In the genomic region with DNA sequence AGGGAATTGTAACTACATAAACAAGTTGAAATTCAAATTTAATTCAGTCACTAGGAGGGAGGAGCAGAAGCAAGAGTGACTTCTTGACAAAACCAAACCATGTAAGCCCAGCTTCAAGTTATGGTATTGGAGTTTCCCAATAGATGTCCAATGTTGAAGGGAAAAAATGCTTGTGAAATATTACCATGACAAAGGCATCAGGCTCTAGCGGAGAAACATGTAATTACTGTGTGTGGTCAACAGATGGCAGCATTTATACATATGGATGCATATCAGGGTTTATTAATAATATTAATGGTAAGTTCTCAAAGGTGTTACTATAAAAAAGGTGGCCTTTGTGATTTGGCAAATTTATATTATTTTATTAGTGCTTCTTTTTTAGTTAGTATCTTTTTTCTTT, we compare ENCODE assay signal across 7 mouse cellular contexts. TPM values are rescaled to one million over a fixed set of nuclear protein-coding genes. Genes with fewer than 3 reads are reported as not detected.
DNase-seq lines count a peak whose midpoint lies in the region; ATAC-seq lines count a peak whose summit lies in the region.

No protein-coding gene starts in this region.

- intact Hi-C loops in left cerebral cortex, postnatal 25 days (cut with DNase I) = loop anchor here (5.0 kb wide), 3 partner anchors 36 to 356 kb away; no protein-coding TSS in a partner anchor

- DNase-seq in layer of hippocampus, adult 9-10 months (ENCODE audit: low spot score) = peak; percentile 67
- DNase-seq in layer of hippocampus, postnatal 10 days (ENCODE audit: low spot score in 2 of 2) = no peak
- DNase-seq in NIH3T3 (ENCODE audit: low read depth) = peak; percentile 76
- peak; percentile 16 for DNase-seq in embryo, embryonic 11.5 days (ENCODE audit: low read depth, low spot score)
- peak; percentile 50 to 59 for DNase-seq in left cerebral cortex, postnatal 25 days (ENCODE audit: low spot score in 2 of 2)
- DNase-seq in thymus, postnatal 25 days = peak; percentile 2

- ATAC-seq in CD4-positive, CD25-positive, alpha-beta regulatory T cell, adult 4 months = peak; percentile 63

RNA-seq across cellular contexts. Expression of gene Asic5, which starts 13.9 kb away (rescaled TPM):
- total RNA-seq in layer of hippocampus, postnatal 10 days (2021) = not detected
- polyA plus RNA-seq in CD4-positive, CD25-positive, alpha-beta regulatory T cell, adult 4 months (2017; shearing (Covaris generic)) = not detected
- not detected for total RNA-seq in left cerebral cortex, postnatal 25 days (2021)

RNA-seq across cellular contexts. Expression of gene Tdo2, which starts 20.0 kb away (rescaled TPM):
- total RNA-seq in layer of hippocampus, postnatal 10 days (2021) = 1 to 10 TPM; 5.3 to 6.1 TPM
- polyA plus RNA-seq in CD4-positive, CD25-positive, alpha-beta regulatory T cell, adult 4 months (2017; shearing (Covaris generic)) = under 1 TPM; 0.40 to 0.51 TPM
- under 1 TPM; 0.57 to 0.62 TPM for total RNA-seq in left cerebral cortex, postnatal 25 days (2021)

Comparison
In these comparisons a context has a peak if more than half of its experiments do, and no peak if none do; other contexts are left out.
1. DNase-seq: peak in layer of hippocampus, adult 9-10 months (single experiment), NIH3T3 (single experiment), embryo, embryonic 11.5 days (single experiment), left cerebral cortex, postnatal 25 days (2 of 2) and thymus, postnatal 25 days (single experiment); none in layer of hippocampus, postnatal 10 days (0 of 2).